Mouse (Mus musculus): ENCODE results near the gene Sh2d3c. TPM values are rescaled to one million over a fixed set of nuclear protein-coding genes. Genes with fewer than 3 reads are reported as not detected.

The Sh2d3c gene
- polyA plus RNA-seq, 1 experiment, result 51.8 TPM

DNA sequence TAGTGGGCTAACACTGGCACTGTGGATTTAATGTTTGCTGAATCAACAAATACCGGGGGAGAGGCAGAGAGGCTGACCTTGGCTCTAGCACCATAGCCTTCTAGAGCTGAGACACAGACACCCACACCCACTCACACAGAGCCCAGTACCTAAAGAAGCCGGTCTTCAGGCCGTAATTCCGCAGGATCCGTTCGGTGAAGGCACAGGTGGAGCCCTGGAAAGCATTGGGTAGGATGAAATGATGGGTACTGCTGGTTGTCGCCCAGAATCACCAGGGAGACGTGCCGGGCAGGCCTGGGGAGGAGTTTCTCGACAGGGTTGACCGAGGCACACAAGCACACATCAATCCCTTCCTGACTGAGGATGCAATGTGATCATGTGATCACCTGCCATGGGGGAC is 29.8 kb upstream of the Sh2d3c start:
- Histone ChIP-seq H3K27ac (ENCODE audit: control insufficient read depth, insufficient read depth, low read depth, low read length, poor library complexity) (no peak overlapping the region), H3K4me1 (ENCODE audit: control insufficient read depth, insufficient read depth, low read length) (no peaks in the 10 kb centered on the region; the same call in 1 of the 2 replicates), H3K4me3 (replicated peaks; ENCODE audit: control insufficient read depth, low read depth, low read length) (no peak overlapping the region)
- TF ChIP-seq POLR2A (IDR thresholded peaks at IDR 0.05; ENCODE audit: borderline replicate concordance, control insufficient read depth, low read depth, low read length), result no peak
- no peak for TF ChIP-seq CTCF (IDR thresholded peaks at IDR 0.05; ENCODE audit: control insufficient read depth, insufficient read depth, low read length)
- 88% methylated on average over 11 of the region's 11 CpGs for WGBS

DNA sequence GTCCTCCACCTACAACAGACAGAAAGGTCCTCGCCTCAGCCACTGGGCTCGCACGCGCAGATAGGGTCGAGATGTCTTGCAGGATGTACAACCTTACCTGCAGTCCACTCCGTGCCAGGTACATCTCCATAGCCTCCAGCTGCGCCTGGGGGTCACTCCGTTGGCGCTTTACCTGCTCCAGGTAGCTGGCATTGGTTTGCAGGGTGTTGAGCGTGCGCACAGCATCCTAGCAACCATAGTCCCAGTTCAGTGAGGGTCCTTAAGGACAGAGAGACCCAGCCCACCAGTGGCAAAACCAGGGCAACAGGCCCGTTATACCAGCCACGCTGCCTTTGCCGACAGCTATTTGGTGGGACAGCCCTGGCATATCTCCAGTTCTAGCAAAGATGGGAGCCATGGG is 28.4 kb upstream of the Sh2d3c start:
- TF ChIP-seq CTCF (IDR thresholded peaks at IDR 0.05; ENCODE audit: control insufficient read depth, insufficient read depth, low read length), result no peak
- no peak for TF ChIP-seq POLR2A (IDR thresholded peaks at IDR 0.05; ENCODE audit: borderline replicate concordance, control insufficient read depth, low read depth, low read length)
- H3K4me1 ChIP-seq (ENCODE audit: control insufficient read depth, insufficient read depth, low read length), result no peaks in the 10 kb centered on the region; the same call in 1 of the 2 replicates
- no peak overlapping the region for H3K4me3 ChIP-seq (replicated peaks; ENCODE audit: control insufficient read depth, low read depth, low read length)
- WGBS, result 83% methylated on average over 14 of the region's 14 CpGs
- H3K27ac ChIP-seq (ENCODE audit: control insufficient read depth, insufficient read depth, low read depth, low read length, poor library complexity), result no peak overlapping the region

DNA sequence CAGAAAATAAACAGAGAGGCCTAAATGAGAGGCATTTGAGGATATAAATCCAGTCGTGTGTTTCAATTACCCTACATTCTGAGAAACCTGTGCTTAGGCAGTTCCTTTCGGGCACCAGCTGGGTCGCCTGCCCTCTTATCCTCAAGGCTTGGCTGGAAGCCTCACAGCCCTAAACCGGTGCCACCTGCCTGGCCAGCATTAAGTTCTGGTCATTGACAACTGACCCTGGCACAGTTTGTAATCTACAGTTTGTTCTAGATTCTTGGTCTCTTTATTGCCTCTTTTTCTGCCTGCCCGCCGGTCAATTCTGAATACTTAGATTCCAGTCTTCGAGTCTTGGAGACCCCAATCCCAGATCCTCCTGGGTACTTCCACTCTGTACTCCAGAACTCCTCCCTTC is 27.6 kb upstream of the Sh2d3c start:
- Histone ChIP-seq H3K4me1 (ENCODE audit: control insufficient read depth, insufficient read depth, low read length) (no peaks in the 10 kb centered on the region; the same call in 1 of the 2 replicates), H3K4me3 (replicated peaks; ENCODE audit: control insufficient read depth, low read depth, low read length) (peak overlapping the region; percentile 67), H3K27ac (ENCODE audit: control insufficient read depth, insufficient read depth, low read depth, low read length, poor library complexity) (no peak overlapping the region)
- no peak for TF ChIP-seq POLR2A (IDR thresholded peaks at IDR 0.05; ENCODE audit: borderline replicate concordance, control insufficient read depth, low read depth, low read length)
- TF ChIP-seq CTCF (IDR thresholded peaks at IDR 0.05; ENCODE audit: control insufficient read depth, insufficient read depth, low read length), result no peak
- 3% methylated on average over 7 of the region's 7 CpGs for WGBS

DNA sequence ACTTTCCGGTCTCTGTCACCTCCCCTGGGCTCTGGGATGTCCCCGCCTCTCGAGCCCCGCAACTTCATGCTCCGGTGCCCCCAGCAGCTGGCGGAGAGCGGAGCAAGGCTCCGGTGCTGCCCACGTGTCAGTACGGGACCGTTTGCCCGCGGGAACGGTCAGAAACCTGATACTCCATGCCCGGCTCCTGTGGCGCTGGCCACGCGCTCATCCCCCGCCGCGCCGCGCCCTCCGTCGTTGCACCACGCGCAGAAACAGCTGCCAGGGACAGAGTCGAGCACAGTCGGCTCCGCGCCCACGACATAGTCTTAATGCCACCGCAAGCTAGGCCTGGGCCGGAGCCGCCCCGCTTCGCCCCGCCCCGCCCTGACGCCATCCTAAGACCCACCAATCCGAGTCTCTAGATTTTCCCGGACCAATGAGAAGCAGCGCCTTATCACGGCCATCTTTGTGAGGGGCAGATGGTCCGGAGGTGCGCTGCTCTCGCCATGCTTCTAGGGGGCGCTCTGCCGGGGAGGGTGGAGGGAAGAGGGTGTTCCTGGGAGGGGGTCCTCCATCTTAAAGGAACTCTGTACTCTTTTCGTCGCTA is 26.9 kb upstream of the Sh2d3c start:
- WGBS, result under 1% methylated on average over 51 of the region's 51 CpGs

DNA sequence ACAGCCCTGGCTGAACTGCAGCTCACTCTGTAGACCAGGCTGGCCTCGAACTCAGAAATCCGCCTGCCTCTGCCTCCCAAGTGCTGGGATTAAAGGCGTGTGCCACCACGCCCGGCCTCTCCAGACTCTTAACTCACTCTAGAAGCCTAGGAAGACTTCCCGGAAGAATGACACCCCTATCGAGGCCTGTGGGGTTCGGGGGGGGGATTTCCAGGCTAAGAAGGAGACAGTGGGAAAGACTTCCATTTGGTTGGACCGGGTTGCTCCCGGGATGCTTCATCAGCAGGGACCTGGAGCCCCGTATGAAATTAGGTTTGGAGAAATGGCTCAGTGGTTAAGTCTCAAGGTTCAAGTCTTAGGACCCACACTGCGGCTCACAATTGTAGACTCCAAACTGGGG is 26.2 kb upstream of the Sh2d3c start:
- Histone ChIP-seq H3K27ac (ENCODE audit: control insufficient read depth, insufficient read depth, low read depth, low read length, poor library complexity) (no peak overlapping the region), H3K4me1 (ENCODE audit: control insufficient read depth, insufficient read depth, low read length) (no peaks in the 10 kb centered on the region), H3K4me3 (replicated peaks; ENCODE audit: control insufficient read depth, low read depth, low read length) (no peak overlapping the region)
- 82% methylated on average over 12 of the region's 12 CpGs for WGBS
- TF ChIP-seq CTCF (IDR thresholded peaks at IDR 0.05; ENCODE audit: control insufficient read depth, insufficient read depth, low read length) (no peak), POLR2A (IDR thresholded peaks at IDR 0.05; ENCODE audit: borderline replicate concordance, control insufficient read depth, low read depth, low read length) (no peak)

More for the DNA sequence above, 26.9 kb upstream of the Sh2d3c start:
- H3K4me3 ChIP-seq (replicated peaks; ENCODE audit: control insufficient read depth, low read depth, low read length), result peak overlapping the region; percentile 67
- TF ChIP-seq POLR2A (IDR thresholded peaks at IDR 0.05; ENCODE audit: borderline replicate concordance, control insufficient read depth, low read depth, low read length) (peak; percentile 96), CTCF (IDR thresholded peaks at IDR 0.05; ENCODE audit: control insufficient read depth, insufficient read depth, low read length) (peak; percentile 79)
- no peaks in the 10 kb centered on the region; the same call in 1 of the 2 replicates for H3K4me1 ChIP-seq (ENCODE audit: control insufficient read depth, insufficient read depth, low read length)
- peak overlapping the region; percentile 58 for H3K27ac ChIP-seq (ENCODE audit: control insufficient read depth, insufficient read depth, low read depth, low read length, poor library complexity)

DNA sequence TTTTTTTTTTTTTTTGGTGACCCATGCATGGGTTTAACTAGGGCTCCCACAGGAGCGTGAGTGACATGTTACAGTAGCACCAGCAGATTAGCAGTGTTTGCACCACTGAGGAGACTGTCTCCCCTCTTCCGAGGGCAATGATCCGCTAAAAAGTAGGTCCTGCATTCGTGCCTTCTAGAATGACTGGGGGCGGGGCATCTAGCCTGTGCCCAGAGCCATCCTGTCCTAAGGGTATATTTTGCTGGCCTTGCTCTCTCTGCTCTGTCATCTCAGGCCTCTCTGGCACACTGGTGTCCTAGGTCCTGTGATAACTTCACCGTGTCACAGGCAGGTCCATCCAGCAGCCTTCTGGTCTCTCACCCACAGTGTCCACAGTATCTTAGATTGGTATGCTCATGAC is 21.2 kb upstream of the Sh2d3c start:
- no peaks in the 10 kb centered on the region for H3K4me1 ChIP-seq (ENCODE audit: control insufficient read depth, insufficient read depth, low read length)
- no peak for TF ChIP-seq POLR2A (IDR thresholded peaks at IDR 0.05; ENCODE audit: borderline replicate concordance, control insufficient read depth, low read depth, low read length)
- TF ChIP-seq CTCF (IDR thresholded peaks at IDR 0.05; ENCODE audit: control insufficient read depth, insufficient read depth, low read length), result no peak
- no peak overlapping the region for H3K27ac ChIP-seq (ENCODE audit: control insufficient read depth, insufficient read depth, low read depth, low read length, poor library complexity)
- WGBS, result 85% methylated on average over 6 of the region's 6 CpGs
- H3K4me3 ChIP-seq (replicated peaks; ENCODE audit: control insufficient read depth, low read depth, low read length), result no peak overlapping the region

DNA sequence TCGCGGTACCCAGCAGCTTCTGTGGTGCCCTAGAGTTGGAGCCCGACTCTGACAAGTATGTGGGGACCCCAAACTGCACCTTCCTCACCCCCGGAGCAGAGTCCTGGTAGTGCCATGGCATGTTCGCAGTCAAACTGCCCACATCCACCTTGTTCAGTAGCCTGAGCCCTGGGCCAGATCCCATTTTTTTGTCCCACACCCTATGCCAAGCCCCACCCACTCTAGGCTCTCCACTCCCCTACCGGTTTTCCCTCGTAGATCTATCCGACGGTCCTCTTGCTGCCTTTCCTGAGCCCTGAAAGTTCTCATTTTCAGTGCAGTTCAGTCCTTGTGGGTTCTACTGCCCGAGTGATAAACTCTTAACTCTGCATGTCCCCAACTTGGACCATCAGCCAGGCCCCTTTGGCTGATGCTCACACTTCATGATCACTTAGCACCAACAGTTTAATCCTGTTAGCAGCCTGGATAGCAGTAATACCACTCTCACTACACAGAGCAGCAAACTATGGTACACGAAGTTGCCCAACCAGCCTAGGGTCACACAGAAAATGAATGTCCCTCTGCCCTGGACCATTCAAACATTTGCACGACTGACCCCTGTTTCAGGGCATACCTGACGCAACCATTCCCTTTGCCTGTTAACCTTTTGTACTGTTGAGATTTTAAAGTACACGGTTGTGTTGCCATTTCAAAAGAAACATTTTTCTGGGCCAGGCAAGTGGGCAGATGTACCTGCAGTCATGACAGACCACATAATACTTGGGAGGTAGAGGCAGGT is 19.7 kb upstream of the Sh2d3c start:
- Histone ChIP-seq H3K27ac (ENCODE audit: control insufficient read depth, insufficient read depth, low read depth, low read length, poor library complexity) (no peak overlapping the region), H3K4me1 (ENCODE audit: control insufficient read depth, insufficient read depth, low read length) (no peaks in the 10 kb centered on the region), H3K4me3 (replicated peaks; ENCODE audit: control insufficient read depth, low read depth, low read length) (no peak overlapping the region)
- 85% methylated on average over 14 of the region's 14 CpGs for WGBS
- TF ChIP-seq POLR2A (IDR thresholded peaks at IDR 0.05; ENCODE audit: borderline replicate concordance, control insufficient read depth, low read depth, low read length) (no peak), CTCF (IDR thresholded peaks at IDR 0.05; ENCODE audit: control insufficient read depth, insufficient read depth, low read length) (no peak)

DNA sequence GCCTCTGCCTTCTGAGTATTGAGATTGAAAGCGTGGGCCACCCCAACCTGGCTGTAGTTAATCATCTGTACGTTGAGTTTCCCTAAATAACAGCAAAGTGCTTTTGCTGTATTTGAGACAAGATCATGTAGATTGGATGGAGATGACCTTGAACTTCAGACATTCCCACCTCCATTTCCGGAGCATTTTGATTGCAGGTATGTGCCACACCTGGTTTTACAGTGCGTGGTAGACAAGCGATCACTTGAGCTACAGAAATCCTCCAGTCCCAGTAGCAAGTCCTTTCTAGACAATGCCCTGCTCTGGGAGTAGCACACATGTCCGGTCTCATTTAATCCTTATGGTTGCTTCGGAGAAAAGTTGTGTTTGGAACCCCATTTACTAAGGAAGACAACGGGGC is 17.8 kb upstream of the Sh2d3c start:
- TF ChIP-seq CTCF (IDR thresholded peaks at IDR 0.05; ENCODE audit: control insufficient read depth, insufficient read depth, low read length), result no peak
- no peak for TF ChIP-seq POLR2A (IDR thresholded peaks at IDR 0.05; ENCODE audit: borderline replicate concordance, control insufficient read depth, low read depth, low read length)
- Histone ChIP-seq H3K27ac (ENCODE audit: control insufficient read depth, insufficient read depth, low read depth, low read length, poor library complexity) (no peak overlapping the region), H3K4me3 (replicated peaks; ENCODE audit: control insufficient read depth, low read depth, low read length) (no peak overlapping the region), H3K4me1 (ENCODE audit: control insufficient read depth, insufficient read depth, low read length) (no peaks in the 10 kb centered on the region)
- WGBS, result 88% methylated on average over 8 of the region's 8 CpGs

Data from bone marrow, adult 2 months (tissue).